Mouse (Mus musculus) forebrain, embryonic 12.5 days (tissue): ENCODE results near the gene Carns1. TPM values are rescaled to one million over a fixed set of nuclear protein-coding genes. Genes with fewer than 3 reads are reported as not detected.

Source experiments
- ATAC-seq: fragments of 200-750 bp; cut with Nextera tagmentation; 2 replicates; pipeline ENCODE4 v1.8.0; 2017; ENCODE audit warnings: moderate TSS enrichment; ENCODE audit not compliant: low FRiP score
- H3K27ac ChIP-seq: fragments of 300-500 bp; sonication (generic); 2 replicates; pipeline ENCODE4 v1.5.1; 2016; ENCODE audit warnings: mild to moderate bottlenecking
- H3K27me3 ChIP-seq: fragments of 300-500 bp; sonication (generic); 2 replicates; pipeline ENCODE4 v1.6.1; 2016; ENCODE audit warnings: mild to moderate bottlenecking
- H3K36me3 ChIP-seq: fragments of 300-500 bp; sonication (generic); replicated peaks from 2 replicates; pipeline ENCODE4 v1.6.1; 2016; ENCODE audit warnings: mild to moderate bottlenecking
- H3K4me1 ChIP-seq: fragments of 300-500 bp; sonication (generic); 2 replicates; pipeline ENCODE4 v1.6.1; 2016
- H3K4me2 ChIP-seq: fragments of 300-500 bp; sonication (generic); 2 replicates; pipeline ENCODE4 v1.6.1; 2016; ENCODE audit warnings: mild to moderate bottlenecking, moderate library complexity
- H3K4me3 ChIP-seq: fragments of 300-500 bp; sonication (generic); replicated peaks from 2 replicates; pipeline ENCODE4 v1.5.1; 2016; ENCODE audit warnings: mild to moderate bottlenecking
- H3K9ac ChIP-seq: fragments of 300-500 bp; sonication (generic); 2 replicates; pipeline ENCODE4 v1.6.1; 2016; ENCODE audit warnings: mild to moderate bottlenecking
- H3K9me3 ChIP-seq: fragments of 300-500 bp; sonication (generic); 2 replicates; pipeline ENCODE4 v1.6.1; 2016
- WGBS: fragments of 180-500 bp; shearing (Covaris S2); methylation state at CpG from one replicate; pipeline ENCODE4 v1.1.7; 2016; 5-methylcytosine and 5-hydroxymethylcytosine counted together
- polyA plus RNA-seq: library from polyadenylated mRNA; unstranded; fragments of >200 nt; fragmentation: Nextera tagmentation; extraction: Ambion mirVana; gene quantifications from 2 replicates; pipeline ENCODE4 v1.2.1, GENCODE M21; 2016

Gene Carns1
- polyA plus RNA-seq, 1 experiment from 2014 or later, result 3.2 TPM

DNA sequence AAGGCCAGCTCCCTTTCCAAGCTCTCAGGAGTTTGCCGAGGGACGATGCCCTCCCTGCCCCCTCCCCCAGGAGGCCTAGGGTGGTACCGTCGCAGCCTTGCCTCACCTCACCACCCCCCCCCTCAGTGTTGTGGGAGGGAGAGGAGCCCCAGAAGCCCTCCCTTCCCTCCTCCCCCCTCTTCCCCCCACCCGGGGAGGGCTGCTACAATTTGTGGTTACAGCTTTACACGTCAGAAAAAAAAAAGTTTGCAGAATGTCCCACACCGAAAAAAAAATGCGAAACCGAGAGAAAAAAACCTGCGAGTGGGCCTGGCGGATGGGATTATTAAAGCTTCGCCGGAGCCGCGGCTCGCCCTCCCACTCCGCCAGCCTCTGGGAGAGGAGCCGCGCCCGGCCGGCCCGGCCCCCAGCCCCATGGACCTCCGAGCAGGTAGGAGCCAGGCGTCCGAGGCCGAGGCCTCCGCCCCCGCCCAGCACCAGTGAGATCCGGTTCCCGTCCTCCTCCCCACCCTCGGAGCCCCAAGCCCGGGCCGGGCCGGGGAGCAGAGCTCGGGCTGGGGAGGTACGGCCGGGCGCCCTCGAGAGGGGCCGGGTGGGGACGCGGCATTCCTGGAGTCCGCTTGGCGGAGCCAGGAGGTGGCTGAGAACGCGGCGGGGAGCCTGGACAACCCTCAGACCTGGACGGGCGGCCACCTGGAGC is 38.9 kb upstream of the Carns1 start, which contains the start of the genes Clcf1 and AC109138.7:
TSS of gene Clcf1 (plus strand) at position 168 of the 700 bp plus-strand sequence.
TSS of gene AC109138.7 (plus strand) at position 287 of the 700 bp plus-strand sequence.
- peaks cover 80% of the 10 kb centered on the region for H3K27me3 ChIP-seq
- H3K4me2 ChIP-seq, result peak within 1 kb of the TSS; percentile 99
- ATAC-seq, result peak; percentile 75
- H3K4me3 ChIP-seq, result peak within 1 kb of the TSS; percentile 60
- peaks cover 52% of the 10 kb centered on the region for H3K4me1 ChIP-seq
- no peaks in the 10 kb centered on the region for H3K36me3 ChIP-seq
- under 1% methylated on average over 45 of the region's 49 CpGs for WGBS
- H3K9ac ChIP-seq, result peak within 1 kb of the TSS; percentile 73
- no peaks in the 10 kb centered on the region for H3K9me3 ChIP-seq
- H3K27ac ChIP-seq, result no peak within 1 kb of the TSS

DNA sequence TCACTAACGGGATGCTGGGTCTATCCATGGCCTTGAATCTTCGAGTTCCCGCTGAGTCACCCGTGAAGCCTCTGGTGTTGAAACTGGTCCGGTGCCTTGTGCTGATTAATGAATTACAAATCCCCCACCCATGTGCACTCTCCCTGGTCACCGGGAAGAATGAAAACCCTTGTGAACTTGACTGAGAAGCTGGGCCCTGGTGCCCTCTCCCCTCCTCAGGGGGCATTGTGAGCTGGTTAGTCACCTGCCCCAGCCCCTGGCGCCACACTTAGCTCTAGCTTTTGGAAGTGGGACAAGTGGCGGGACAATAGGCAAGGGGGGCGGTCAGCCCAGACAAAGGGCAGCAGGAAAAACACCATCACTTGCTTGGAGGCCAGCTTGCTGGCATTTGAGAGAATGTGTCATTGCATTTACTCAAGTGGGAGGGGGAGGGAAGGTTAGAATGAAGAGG is 38.3 kb upstream of the Carns1 start:
- Histone ChIP-seq H3K27ac (no peak overlapping the region), H3K9ac (peak overlapping the region; percentile 73; the same call in 1 of the 2 replicates), H3K4me3 (peak overlapping the region; percentile 60; the same call in 1 of the 2 replicates), H3K4me1 (peaks cover 52% of the 10 kb centered on the region), H3K36me3 (no peaks in the 10 kb centered on the region), H3K4me2 (peak overlapping the region; percentile 99), H3K27me3 (peaks cover 79% of the 10 kb centered on the region), H3K9me3 (no peaks in the 10 kb centered on the region)
- 5% methylated on average over 9 of the region's 9 CpGs for WGBS
- ATAC-seq, result no peak

DNA sequence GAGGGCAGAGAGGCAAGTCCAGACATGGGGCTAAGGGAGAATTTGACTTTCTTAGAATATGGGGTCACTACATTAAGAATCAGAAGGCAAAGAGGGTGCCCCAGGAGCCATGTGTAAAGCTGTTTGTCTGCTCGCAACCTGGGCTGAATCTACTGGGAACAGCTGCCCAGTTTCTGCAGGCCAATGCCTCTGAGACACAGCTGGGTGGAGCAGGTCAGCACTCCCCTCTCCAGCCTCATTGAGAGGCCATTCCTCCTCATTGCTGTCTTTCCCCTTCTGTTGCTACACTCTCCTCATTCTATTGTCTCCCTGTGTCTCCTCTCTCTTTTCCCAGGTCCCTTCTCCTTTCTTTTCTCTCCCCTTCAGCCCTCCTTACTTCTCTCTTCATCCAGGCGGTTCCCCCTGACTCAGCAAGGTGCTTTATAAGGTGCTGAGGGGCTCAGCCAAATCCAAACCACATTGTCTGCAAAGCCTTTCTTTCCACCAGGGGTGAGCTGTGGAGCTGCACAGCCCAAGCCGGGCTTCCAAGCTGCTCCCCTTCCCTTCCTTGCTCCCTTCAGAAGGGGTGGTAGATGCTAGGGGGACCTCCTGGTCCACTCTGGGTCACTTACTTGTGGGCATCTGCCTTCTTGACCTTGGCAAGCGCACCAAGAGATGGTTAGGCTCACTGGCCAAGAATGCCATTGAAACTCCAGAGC is 36.8 kb upstream of the Carns1 start:
- no peak overlapping the region for H3K9ac ChIP-seq

GRCm38 (mm10) chr19:4208563-4208962 is 33.3 kb upstream of the Carns1 start:
- no peak overlapping the region for H3K4me3 ChIP-seq
- no peak for ATAC-seq
- H3K4me1 ChIP-seq, result peaks cover 18% of the 10 kb centered on the region
- no peak overlapping the region for H3K9ac ChIP-seq
- H3K36me3 ChIP-seq, result no peaks in the 10 kb centered on the region
- no peak overlapping the region for H3K27ac ChIP-seq
- H3K9me3 ChIP-seq, result no peaks in the 10 kb centered on the region
- WGBS, result 70% methylated on average over 5 of the region's 5 CpGs
- no peak overlapping the region for H3K4me2 ChIP-seq
- peaks cover 54% of the 10 kb centered on the region for H3K27me3 ChIP-seq

More for the DNA sequence above, 36.8 kb upstream of the Carns1 start:
- 18% methylated on average over 4 of the region's 4 CpGs for WGBS
- no peak for ATAC-seq
- Histone ChIP-seq H3K9me3 (no peaks in the 10 kb centered on the region), H3K27ac (no peak overlapping the region), H3K4me3 (no peak overlapping the region), H3K27me3 (peaks cover 66% of the 10 kb centered on the region), H3K36me3 (no peaks in the 10 kb centered on the region), H3K4me1 (peaks cover 48% of the 10 kb centered on the region), H3K4me2 (no peak overlapping the region; the same call in 1 of the 2 replicates)

GRCm38 (mm10) chr19:4206971-4207370 is 31.7 kb upstream of the Carns1 start:
- no peak overlapping the region for H3K4me2 ChIP-seq
- WGBS, result 2% methylated on average over 2 of the region's 2 CpGs
- no peak overlapping the region for H3K9ac ChIP-seq
- peaks cover 7% of the 10 kb centered on the region for H3K4me1 ChIP-seq
- peak; percentile 60; the same call in 1 of the 2 replicates for ATAC-seq
- H3K27me3 ChIP-seq, result peaks cover 50% of the 10 kb centered on the region
- H3K9me3 ChIP-seq, result no peaks in the 10 kb centered on the region
- H3K36me3 ChIP-seq, result no peaks in the 10 kb centered on the region
- no peak overlapping the region for H3K27ac ChIP-seq
- no peak overlapping the region for H3K4me3 ChIP-seq

DNA sequence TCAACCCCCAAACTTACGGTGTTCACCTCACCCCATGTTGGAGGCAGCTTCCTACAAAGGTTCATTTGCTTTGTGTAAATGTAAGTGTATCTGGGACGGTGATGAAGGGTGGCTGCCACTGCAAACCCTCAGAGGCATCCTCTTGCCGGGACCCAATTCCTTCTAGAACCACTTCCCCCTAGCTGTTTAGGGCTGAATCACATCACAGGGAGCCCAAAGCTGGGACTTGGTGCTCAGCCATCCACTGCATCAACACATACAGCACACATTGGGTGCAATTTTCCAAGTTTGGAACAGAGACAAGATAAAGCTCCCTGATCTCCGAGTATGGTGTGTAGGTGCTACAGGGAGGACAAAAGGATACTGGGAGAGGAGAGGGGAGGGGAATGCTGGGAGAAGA is 29.6 kb upstream of the Carns1 start:
- Histone ChIP-seq H3K27me3 (peaks cover 37% of the 10 kb centered on the region), H3K36me3 (peaks cover 5% of the 10 kb centered on the region; the same call in 1 of the 2 replicates), H3K9ac (no peak overlapping the region), H3K4me3 (no peak overlapping the region), H3K9me3 (no peaks in the 10 kb centered on the region), H3K4me1 (peaks cover 20% of the 10 kb centered on the region), H3K4me2 (no peak overlapping the region), H3K27ac (no peak overlapping the region)
- no peak for ATAC-seq
- 54% methylated on average over 4 of the region's 4 CpGs for WGBS

DNA sequence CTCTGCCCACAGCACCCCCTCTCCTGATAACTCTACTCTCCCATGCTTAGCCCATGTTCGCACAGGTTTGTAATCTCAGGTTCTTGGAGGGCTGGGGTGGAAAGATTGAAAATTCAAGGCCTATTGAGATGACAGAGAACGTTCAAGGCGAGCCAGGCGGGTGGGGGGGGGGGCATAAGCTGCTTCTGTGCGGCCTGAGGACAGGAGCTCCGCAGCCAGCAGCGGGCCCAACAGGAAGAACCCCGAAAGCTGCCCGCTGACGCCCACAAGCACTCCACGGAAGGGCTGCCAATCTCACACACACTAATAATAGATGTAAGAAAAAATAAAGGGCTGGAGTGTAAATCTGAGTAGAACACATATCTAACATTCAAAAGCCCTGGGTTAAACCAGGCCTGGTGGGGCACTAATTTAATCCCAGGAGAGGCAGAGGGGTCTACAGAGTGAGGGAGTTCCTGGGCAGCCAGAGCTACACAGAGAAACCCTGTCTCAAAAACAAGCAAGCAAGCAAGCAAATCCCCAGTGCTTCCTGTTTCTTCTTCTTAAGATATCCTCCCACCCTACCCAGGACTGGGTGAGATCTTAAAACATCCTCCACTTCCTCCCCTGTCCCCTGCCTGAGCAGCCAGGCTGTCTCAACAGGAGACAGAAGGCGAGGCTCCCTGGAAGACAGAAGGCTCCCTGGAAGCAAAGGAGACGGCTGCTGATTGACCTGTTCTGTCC is 28.5 kb upstream of the Carns1 start:
- Histone ChIP-seq H3K9me3 (no peaks in the 10 kb centered on the region), H3K4me2 (no peak overlapping the region), H3K36me3 (peaks cover 15% of the 10 kb centered on the region), H3K9ac (no peak overlapping the region), H3K27me3 (peaks cover 37% of the 10 kb centered on the region), H3K27ac (no peak overlapping the region), H3K4me1 (peaks cover 20% of the 10 kb centered on the region), H3K4me3 (no peak overlapping the region)
- WGBS, result 64% methylated on average over 13 of the region's 13 CpGs
- ATAC-seq, result no peak

- Histone ChIP-seq H3K4me1 (peaks cover 20% of the 10 kb centered on the region), H3K4me3 (no peak overlapping the region), H3K27me3 (peaks cover 34% of the 10 kb centered on the region), H3K36me3 (peaks cover 15% of the 10 kb centered on the region), H3K9ac (no peak overlapping the region), H3K27ac (no peak overlapping the region), H3K9me3 (no peaks in the 10 kb centered on the region), H3K4me2 (no peak overlapping the region)
- WGBS, result 70% methylated on average over 3 of the region's 3 CpGs
- no peak for ATAC-seq
Measured at GRCm38 (mm10) chr19:4203148-4203547, 27.9 kb upstream of the Carns1 start.

- peaks cover 20% of the 10 kb centered on the region for H3K4me1 ChIP-seq
- WGBS, result 29% methylated on average over 7 of the region's 7 CpGs
- ATAC-seq, result peak; percentile 20
- H3K36me3 ChIP-seq, result peaks cover 22% of the 10 kb centered on the region
- H3K9ac ChIP-seq, result peak overlapping the region; percentile 71
- H3K27ac ChIP-seq, result no peak overlapping the region
- H3K27me3 ChIP-seq, result peaks cover 34% of the 10 kb centered on the region
- peak overlapping the region; percentile 70 for H3K4me3 ChIP-seq
- H3K9me3 ChIP-seq, result no peaks in the 10 kb centered on the region
- peak overlapping the region; percentile 88 for H3K4me2 ChIP-seq
Measured at GRCm38 (mm10) chr19:4202149-4202548, 26.9 kb upstream of the Carns1 start.

- under 1% methylated on average over 34 of the region's 34 CpGs for WGBS
- Histone ChIP-seq H3K9me3 (no peaks in the 10 kb centered on the region), H3K4me3 (peak within 1 kb of the TSS; percentile 70), H3K36me3 (peaks cover 30% of the 10 kb centered on the region), H3K4me2 (peak within 1 kb of the TSS; percentile 88), H3K9ac (peak within 1 kb of the TSS; percentile 84), H3K4me1 (peaks cover 20% of the 10 kb centered on the region), H3K27me3 (peaks cover 31% of the 10 kb centered on the region), H3K27ac (peak within 1 kb of the TSS; percentile 56; the same call in 1 of the 2 replicates)
- ATAC-seq, result peak; percentile 85
Measured at GRCm38 (mm10) chr19:4201291-4201909, 26.1 kb upstream of the Carns1 start, which contains the start of gene Rad9a. Gene Rad9a (minus strand): TSS chr19:4201662.

DNA sequence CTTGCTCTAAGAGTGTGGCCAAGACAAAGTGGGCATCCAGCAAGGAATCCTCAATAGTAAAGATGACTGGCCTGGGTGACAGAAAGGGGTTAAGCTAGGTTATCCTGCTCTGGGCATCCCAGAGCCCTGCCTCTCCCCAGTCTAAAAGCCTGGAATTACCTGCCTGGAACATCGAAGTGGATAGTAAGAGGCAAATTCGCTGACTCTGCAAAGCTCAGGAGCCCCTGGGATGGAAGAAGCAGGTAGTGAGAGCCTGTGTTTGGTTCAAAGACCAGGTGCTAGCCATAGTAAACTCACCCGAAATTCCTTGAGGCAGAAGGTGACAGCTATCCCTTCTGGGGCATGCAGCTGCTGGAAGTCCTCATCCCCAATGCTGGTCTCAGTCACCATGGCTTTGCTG is 21.9 kb upstream of the Carns1 start:
- Histone ChIP-seq H3K9me3 (no peaks in the 10 kb centered on the region), H3K36me3 (peaks cover 64% of the 10 kb centered on the region), H3K4me2 (no peak overlapping the region), H3K4me3 (no peak overlapping the region), H3K27me3 (no peaks in the 10 kb centered on the region), H3K4me1 (peaks cover 41% of the 10 kb centered on the region), H3K27ac (no peak overlapping the region), H3K9ac (no peak overlapping the region)
- 69% methylated on average over 3 of the region's 3 CpGs for WGBS
- no peak for ATAC-seq
